Mouse (Mus musculus) small intestine, adult 2 months (tissue): ENCODE measurements around the gene Trim61. TPM values are rescaled to one million over a fixed set of nuclear protein-coding genes. Genes with fewer than 3 reads are reported as not detected.
"Not testable (repeated sequence)": the region's sequence is repeated elsewhere in the genome, so short reads cannot be mapped to it uniquely, and the experiment has no call there.

Source experiments
- H3K27ac ChIP-seq: fragments of 200-500 bp; 2 replicates; pipeline ENCODE4 v1.5.1; 2012; ENCODE audit warnings: low read depth, low read length, control low read depth, inconsistent platforms; ENCODE audit not compliant: insufficient read depth
- H3K27me3 ChIP-seq: fragments of 200-500 bp; 2 replicates; pipeline ENCODE4 v1.6.1; 2012; ENCODE audit warnings: mild to moderate bottlenecking, moderate library complexity, low read length, inconsistent platforms; ENCODE audit not compliant: control insufficient read depth, insufficient read depth
- H3K36me3 ChIP-seq: fragments of 200-500 bp; 2 replicates; pipeline ENCODE4 v1.6.1; 2012; ENCODE audit warnings: mild to moderate bottlenecking, low read length, control low read depth, inconsistent platforms; ENCODE audit not compliant: control insufficient read depth, insufficient read depth
- H3K4me1 ChIP-seq: fragments of 200-500 bp; 2 replicates; pipeline ENCODE4 v1.6.1; 2012; ENCODE audit warnings: low read length, inconsistent platforms, mixed read lengths; ENCODE audit not compliant: control insufficient read depth, insufficient read depth, insufficient read length
- H3K4me3 ChIP-seq: fragments of 200-500 bp; 2 replicates; pipeline ENCODE4 v1.5.1; 2012; ENCODE audit warnings: low read depth, mild to moderate bottlenecking, control low read depth, inconsistent platforms, low read length, moderate library complexity
- CTCF ChIP-seq: fragments of 200-500 bp; IDR thresholded peaks from 2 replicates; pipeline ENCODE4 v1.5.1; 2012; ENCODE audit warnings: low read depth, mild to moderate bottlenecking, control low read depth, inconsistent platforms, low read length, moderate library complexity, mixed read lengths; ENCODE audit not compliant: insufficient replicate concordance, insufficient read length; ENCODE audit errors: extremely low read depth
- POLR2A ChIP-seq: fragments of 200-500 bp; IDR thresholded peaks from 2 replicates; pipeline ENCODE4 v1.6.1; 2012; ENCODE audit warnings: low read depth, mild to moderate bottlenecking, control low read depth, inconsistent platforms, low read length, moderate library complexity
- WGBS: fragments of 180-500 bp; shearing (Covaris S2); methylation state at CpG from one replicate; pipeline ENCODE4 v1.1.7; 2018; 5-methylcytosine and 5-hydroxymethylcytosine counted together
- polyA plus RNA-seq: library from polyadenylated mRNA; depleted of rRNA; stranded (reverse); fragments of >200 nt; gene quantifications from 2 replicates; pipeline ENCODE4 v1.2.3, GENCODE M21; 2012

The Trim61 gene
- polyA plus RNA-seq, 1 experiment = not detected

- 100% methylated on average over 1 of the region's 1 CpGs for WGBS
- Histone ChIP-seq H3K27ac (no peak overlapping the region), H3K36me3 (no peaks in the 10 kb centered on the region), H3K27me3 (no peaks in the 10 kb centered on the region), H3K4me3 (no peak overlapping the region), H3K4me1 (no peaks in the 10 kb centered on the region)
- TF ChIP-seq POLR2A (no peak), CTCF (no peak)
Measured at GRCm38 (mm10) chr8:65032107-65032506, 13.8 kb upstream of the Trim61 start.

DNA sequence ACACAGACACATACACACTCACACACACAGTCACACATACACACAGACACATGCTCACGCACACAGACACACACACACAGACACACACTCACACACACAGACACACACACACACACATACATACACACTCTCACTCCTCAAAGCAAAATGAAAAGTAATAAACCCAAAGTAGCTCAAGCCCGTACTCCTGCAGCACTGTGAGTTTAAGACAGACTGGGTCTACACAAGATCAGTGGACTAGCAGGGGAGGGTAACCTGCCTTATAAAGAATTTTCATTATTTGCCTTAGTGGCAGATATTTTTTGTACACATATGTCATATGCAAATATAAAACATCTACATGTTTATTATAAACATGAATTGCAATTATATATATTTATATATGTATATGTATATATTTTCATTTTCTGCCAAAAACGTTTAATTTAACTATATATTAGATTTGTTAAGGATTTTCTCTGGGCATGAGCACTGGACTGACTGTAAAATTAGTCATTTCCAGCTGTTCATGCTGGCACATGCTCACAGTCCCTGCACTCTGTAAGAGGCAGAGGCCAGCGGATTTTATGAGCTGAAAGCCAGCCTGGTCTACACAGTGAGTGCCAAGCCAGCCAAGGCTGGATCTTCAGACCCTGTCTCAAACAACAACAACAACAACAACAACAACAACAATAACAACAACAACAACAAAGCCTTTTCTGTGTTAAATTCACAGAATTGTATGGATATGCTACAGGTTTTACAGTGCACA is 12.6 kb upstream of the Trim61 start:
- TF ChIP-seq POLR2A (no peak), CTCF (no peak)
- H3K27me3 ChIP-seq = no peaks in the 10 kb centered on the region
- no peak overlapping the region for H3K27ac ChIP-seq
- 58% methylated on average over 4 of the region's 4 CpGs for WGBS
- no peaks in the 10 kb centered on the region for H3K4me1 ChIP-seq
- H3K4me3 ChIP-seq = no peak overlapping the region
- H3K36me3 ChIP-seq = no peaks in the 10 kb centered on the region

GRCm38 (mm10) chr8:65029776-65030175 is 11.5 kb upstream of the Trim61 start:
- Histone ChIP-seq H3K4me3 (no peak overlapping the region), H3K27me3 (no peaks in the 10 kb centered on the region), H3K4me1 (no peaks in the 10 kb centered on the region), H3K27ac (no peak overlapping the region), H3K36me3 (no peaks in the 10 kb centered on the region)
- no peak for TF ChIP-seq CTCF
- no peak for TF ChIP-seq POLR2A
- WGBS = 72% methylated on average over 4 of the region's 4 CpGs

GRCm38 (mm10) chr8:65028959-65029686 is 10.8 kb upstream of the Trim61 start:
- H3K27me3 ChIP-seq = no peaks in the 10 kb centered on the region
- 77% methylated on average over 12 of the region's 12 CpGs for WGBS
- H3K27ac ChIP-seq = no peak overlapping the region
- H3K4me1 ChIP-seq = no peaks in the 10 kb centered on the region
- H3K36me3 ChIP-seq = no peaks in the 10 kb centered on the region
- no peak for TF ChIP-seq CTCF
- no peak for TF ChIP-seq POLR2A
- no peak overlapping the region for H3K4me3 ChIP-seq

GRCm38 (mm10) chr8:65022485-65022884 is 4.2 kb upstream of the Trim61 start:
- Histone ChIP-seq H3K4me1 (no peaks in the 10 kb centered on the region), H3K36me3 (no peaks in the 10 kb centered on the region), H3K27ac (no peak overlapping the region), H3K4me3 (no peak overlapping the region), H3K27me3 (no peaks in the 10 kb centered on the region)
- TF ChIP-seq CTCF (no peak), POLR2A (no peak)
- WGBS = 47% methylated on average over 8 of the region's 8 CpGs

- H3K4me3 ChIP-seq, H3K27me3 ChIP-seq, H3K4me1 ChIP-seq, H3K27ac ChIP-seq, H3K36me3 ChIP-seq: not testable (repeated sequence)
- WGBS = 76% methylated on average over 6 of the region's 6 CpGs
Measured at GRCm38 (mm10) chr8:65007616-65008015, 10.7 kb downstream of the Trim61 start.

GRCm38 (mm10) chr8:64998806-64999365 is 19.4 kb downstream of the Trim61 start:
- no peaks in the 10 kb centered on the region for H3K27me3 ChIP-seq
- TF ChIP-seq CTCF (no peak), POLR2A (no peak)
- no peaks in the 10 kb centered on the region for H3K36me3 ChIP-seq
- 79% methylated on average over 4 of the region's 4 CpGs for WGBS
- H3K27ac ChIP-seq = no peak overlapping the region
- H3K4me3 ChIP-seq = no peak overlapping the region
- H3K4me1 ChIP-seq = no peaks in the 10 kb centered on the region
